Mouse (Mus musculus): ENCODE data around the gene Olfr462. TPM values are rescaled to one million over a fixed set of nuclear protein-coding genes. Genes with fewer than 3 reads are reported as not detected.
A peak's percentile ranks its signal among the peaks of the same experiment; 100 is the strongest.

Olfr462 gene
- polyA plus RNA-seq, 1 experiment from 2014 or later, result not detected

GRCm38 (mm10) chr11:87904331-87904730 is 12.3 kb upstream of the Olfr462 start:
- Histone ChIP-seq H3K27me3 (ENCODE audit: insufficient read depth, low read length) (no peaks in the 10 kb centered on the region), H3K9ac (ENCODE audit: low read depth, low read length) (no peak overlapping the region), H3K4me2 (ENCODE audit: low read length) (no peak overlapping the region), H3K36me3 (ENCODE audit: insufficient read depth, low read length) (no peaks in the 10 kb centered on the region), H3K9me3 (replicated peaks; ENCODE audit: low read length) (no peaks in the 10 kb centered on the region), H3K4me3 (replicated peaks; ENCODE audit: low read depth, low read length) (no peak overlapping the region), H3K27ac (no peak overlapping the region), H3K4me1 (replicated peaks; ENCODE audit: insufficient read depth, low read length) (no peaks in the 10 kb centered on the region)
- DNase-seq (ENCODE audit: low spot score), result no peak
- no peak for TF ChIP-seq CTCF (IDR thresholded peaks at IDR 0.05; ENCODE audit: low read depth)
- ATAC-seq (replicated peaks; ENCODE audit: low FRiP score, low read depth), result no peak
- 72% methylated on average over 3 of the region's 3 CpGs for WGBS

DNA sequence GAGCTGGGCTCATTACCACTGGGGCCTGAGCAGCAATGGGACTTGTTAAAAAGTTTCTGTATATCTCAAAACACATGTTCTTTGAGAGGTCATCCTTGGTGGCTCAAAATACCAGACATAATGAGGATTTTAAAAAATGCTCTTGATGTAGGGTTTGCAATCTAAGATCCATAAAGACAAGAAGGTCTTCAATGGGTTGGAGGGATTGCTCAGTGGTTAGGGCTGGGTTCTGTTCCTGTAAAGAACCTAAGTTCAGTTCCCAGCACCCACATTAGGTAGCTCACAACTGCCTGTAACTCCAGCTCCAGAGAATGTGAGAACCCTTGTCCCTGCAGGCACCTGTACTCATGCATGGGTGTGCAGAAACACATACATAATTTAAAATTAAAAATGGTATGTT is 5.2 kb upstream of the Olfr462 start, which contains the start of gene Olfr463:
Gene Olfr463, minus strand, starts transcription at position 101 of the 400 bp plus-strand sequence.
- Histone ChIP-seq H3K36me3 (ENCODE audit: insufficient read depth, low read length) (no peaks in the 10 kb centered on the region), H3K4me2 (ENCODE audit: low read length) (no peak within 1 kb of the TSS), H3K27ac (no peak within 1 kb of the TSS), H3K9me3 (replicated peaks; ENCODE audit: low read length) (no peaks in the 10 kb centered on the region), H3K9ac (ENCODE audit: low read depth, low read length) (no peak within 1 kb of the TSS), H3K27me3 (ENCODE audit: insufficient read depth, low read length) (no peaks in the 10 kb centered on the region), H3K4me3 (replicated peaks; ENCODE audit: low read depth, low read length) (no peak within 1 kb of the TSS), H3K4me1 (replicated peaks; ENCODE audit: insufficient read depth, low read length) (no peaks in the 10 kb centered on the region)
- ATAC-seq (replicated peaks; ENCODE audit: low FRiP score, low read depth), result no peak
- no peak for DNase-seq (ENCODE audit: low spot score)
- TF ChIP-seq CTCF (IDR thresholded peaks at IDR 0.05; ENCODE audit: low read depth), result no peak

DNA sequence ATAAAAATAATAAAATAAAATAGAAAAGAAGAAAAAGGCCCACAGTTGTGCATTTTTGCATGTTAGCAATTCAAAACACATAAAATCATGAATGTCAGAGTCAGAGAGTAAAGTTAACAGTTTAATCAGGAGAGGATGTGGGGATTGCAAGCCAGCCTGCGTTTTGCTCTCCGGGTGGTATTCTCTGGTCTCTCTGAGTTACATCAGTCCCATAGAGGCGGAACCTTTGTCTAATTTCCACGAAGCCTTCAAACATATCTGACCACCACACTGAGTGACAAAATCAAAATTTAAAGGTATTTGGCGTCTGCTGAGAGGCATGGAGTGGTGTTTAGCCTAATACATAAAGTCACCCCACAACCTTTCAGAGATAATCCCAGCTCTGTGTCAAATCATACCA is 7.2 kb downstream of the Olfr462 start:
- 76% methylated on average over 5 of the region's 5 CpGs for WGBS
- ATAC-seq (replicated peaks; ENCODE audit: low FRiP score, low read depth) (no peak), DNase-seq (ENCODE audit: low spot score) (no peak)
- Histone ChIP-seq H3K4me3 (replicated peaks; ENCODE audit: low read depth, low read length) (no peak overlapping the region), H3K4me1 (replicated peaks; ENCODE audit: insufficient read depth, low read length) (no peaks in the 10 kb centered on the region), H3K27me3 (ENCODE audit: insufficient read depth, low read length) (no peaks in the 10 kb centered on the region), H3K4me2 (ENCODE audit: low read length) (no peak overlapping the region), H3K9me3 (replicated peaks; ENCODE audit: low read length) (no peaks in the 10 kb centered on the region), H3K27ac (no peak overlapping the region), H3K9ac (ENCODE audit: low read depth, low read length) (no peak overlapping the region), H3K36me3 (ENCODE audit: insufficient read depth, low read length) (no peaks in the 10 kb centered on the region)
- TF ChIP-seq CTCF (IDR thresholded peaks at IDR 0.05; ENCODE audit: low read depth), result no peak

- no peaks in the 10 kb centered on the region for H3K9me3 ChIP-seq (replicated peaks; ENCODE audit: low read length)
- no peaks in the 10 kb centered on the region for H3K4me1 ChIP-seq (replicated peaks; ENCODE audit: insufficient read depth, low read length)
- H3K4me3 ChIP-seq (replicated peaks; ENCODE audit: low read depth, low read length), result no peak overlapping the region
- WGBS, result 46% methylated on average over 5 of the region's 5 CpGs
- no peak overlapping the region for H3K4me2 ChIP-seq (ENCODE audit: low read length)
- no peak overlapping the region for H3K27ac ChIP-seq
- peak; percentile 69 for TF ChIP-seq CTCF (IDR thresholded peaks at IDR 0.05; ENCODE audit: low read depth)
- peak; percentile 46 for DNase-seq (ENCODE audit: low spot score)
- H3K9ac ChIP-seq (ENCODE audit: low read depth, low read length), result no peak overlapping the region
- no peaks in the 10 kb centered on the region for H3K36me3 ChIP-seq (ENCODE audit: insufficient read depth, low read length)
- H3K27me3 ChIP-seq (ENCODE audit: insufficient read depth, low read length), result no peaks in the 10 kb centered on the region
- no peak for ATAC-seq (replicated peaks; ENCODE audit: low FRiP score, low read depth)
Measured at GRCm38 (mm10) chr11:87883493-87883892, 8.6 kb downstream of the Olfr462 start.

DNA sequence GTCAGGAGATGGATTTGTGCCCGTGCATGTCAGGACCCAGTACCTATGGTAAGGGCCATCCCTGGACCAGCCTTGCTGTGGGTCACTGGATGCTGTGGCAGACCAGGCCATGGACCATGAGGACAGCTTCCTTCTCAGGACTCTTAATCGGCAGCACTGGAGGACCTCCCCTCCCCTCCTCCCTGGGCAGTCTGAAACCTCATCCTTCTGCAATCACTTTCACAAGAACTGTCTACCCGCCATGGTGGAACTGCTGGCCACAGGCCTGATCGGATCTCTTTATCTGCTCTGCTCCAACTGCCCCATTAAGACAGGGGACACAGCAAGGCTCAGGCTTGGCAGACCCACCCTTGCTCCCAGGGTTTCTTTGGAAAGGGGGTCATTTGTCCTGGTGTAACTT is 10.4 kb downstream of the Olfr462 start:
- Histone ChIP-seq H3K9me3 (replicated peaks; ENCODE audit: low read length) (no peaks in the 10 kb centered on the region), H3K4me2 (ENCODE audit: low read length) (no peak overlapping the region), H3K27ac (no peak overlapping the region), H3K4me1 (replicated peaks; ENCODE audit: insufficient read depth, low read length) (no peaks in the 10 kb centered on the region), H3K9ac (ENCODE audit: low read depth, low read length) (no peak overlapping the region), H3K4me3 (replicated peaks; ENCODE audit: low read depth, low read length) (no peak overlapping the region), H3K36me3 (ENCODE audit: insufficient read depth, low read length) (no peaks in the 10 kb centered on the region), H3K27me3 (ENCODE audit: insufficient read depth, low read length) (no peaks in the 10 kb centered on the region)
- 62% methylated on average over 4 of the region's 4 CpGs for WGBS
- DNase-seq (ENCODE audit: low spot score) (no peak), ATAC-seq (replicated peaks; ENCODE audit: low FRiP score, low read depth) (no peak)
- TF ChIP-seq CTCF (IDR thresholded peaks at IDR 0.05; ENCODE audit: low read depth), result no peak

DNA sequence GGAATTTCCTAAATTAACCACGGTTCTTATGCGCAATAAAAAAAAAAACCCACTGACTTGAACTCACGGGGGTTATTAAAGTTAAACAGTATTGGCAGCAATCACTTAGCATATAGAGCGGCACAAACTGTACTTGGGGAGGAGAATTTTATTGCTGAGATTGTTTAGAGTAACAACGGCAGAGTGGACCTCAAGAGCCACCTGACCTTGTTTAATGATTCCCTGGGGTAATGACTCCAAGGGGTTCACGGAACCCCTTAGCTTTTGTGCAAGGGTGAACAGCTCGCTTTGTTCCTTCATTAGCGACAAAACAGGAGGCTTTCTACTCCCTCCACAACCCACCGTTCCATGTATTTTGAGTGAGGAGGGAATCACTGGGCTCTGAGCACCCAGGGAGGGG is 12.2 kb downstream of the Olfr462 start:
- no peak for TF ChIP-seq CTCF (IDR thresholded peaks at IDR 0.05; ENCODE audit: low read depth)
- no peak overlapping the region for H3K4me3 ChIP-seq (replicated peaks; ENCODE audit: low read depth, low read length)
- no peaks in the 10 kb centered on the region for H3K36me3 ChIP-seq (ENCODE audit: insufficient read depth, low read length)
- peak overlapping the region; percentile 40; the same call in 1 of the 2 replicates for H3K27ac ChIP-seq
- no peaks in the 10 kb centered on the region for H3K9me3 ChIP-seq (replicated peaks; ENCODE audit: low read length)
- no peak overlapping the region for H3K4me2 ChIP-seq (ENCODE audit: low read length)
- H3K4me1 ChIP-seq (replicated peaks; ENCODE audit: insufficient read depth, low read length), result no peaks in the 10 kb centered on the region
- ATAC-seq (replicated peaks; ENCODE audit: low FRiP score, low read depth) (no peak), DNase-seq (ENCODE audit: low spot score) (no peak)
- H3K27me3 ChIP-seq (ENCODE audit: insufficient read depth, low read length), result no peaks in the 10 kb centered on the region
- H3K9ac ChIP-seq (ENCODE audit: low read depth, low read length), result no peak overlapping the region
- WGBS, result 32% methylated on average over 9 of the region's 9 CpGs

- Histone ChIP-seq H3K27ac (no peak within 1 kb of the TSS), H3K9me3 (replicated peaks; ENCODE audit: low read length) (no peaks in the 10 kb centered on the region), H3K9ac (ENCODE audit: low read depth, low read length) (no peak within 1 kb of the TSS), H3K4me2 (ENCODE audit: low read length) (no peak within 1 kb of the TSS), H3K4me3 (replicated peaks; ENCODE audit: low read depth, low read length) (no peak within 1 kb of the TSS), H3K36me3 (ENCODE audit: insufficient read depth, low read length) (no peaks in the 10 kb centered on the region), H3K27me3 (ENCODE audit: insufficient read depth, low read length) (no peaks in the 10 kb centered on the region), H3K4me1 (replicated peaks; ENCODE audit: insufficient read depth, low read length) (no peaks in the 10 kb centered on the region)
- no peak for TF ChIP-seq CTCF (IDR thresholded peaks at IDR 0.05; ENCODE audit: low read depth)
- ATAC-seq (replicated peaks; ENCODE audit: low FRiP score, low read depth), result no peak
- DNase-seq (ENCODE audit: low spot score), result no peak
- 84% methylated on average over 6 of the region's 6 CpGs for WGBS
Measured at GRCm38 (mm10) chr11:87875436-87875835, 16.6 kb downstream of the Olfr462 start, which contains the start of gene Epx. Gene Epx, minus strand, starts transcription at chr11:87875536.
